In the genomic region with DNA sequence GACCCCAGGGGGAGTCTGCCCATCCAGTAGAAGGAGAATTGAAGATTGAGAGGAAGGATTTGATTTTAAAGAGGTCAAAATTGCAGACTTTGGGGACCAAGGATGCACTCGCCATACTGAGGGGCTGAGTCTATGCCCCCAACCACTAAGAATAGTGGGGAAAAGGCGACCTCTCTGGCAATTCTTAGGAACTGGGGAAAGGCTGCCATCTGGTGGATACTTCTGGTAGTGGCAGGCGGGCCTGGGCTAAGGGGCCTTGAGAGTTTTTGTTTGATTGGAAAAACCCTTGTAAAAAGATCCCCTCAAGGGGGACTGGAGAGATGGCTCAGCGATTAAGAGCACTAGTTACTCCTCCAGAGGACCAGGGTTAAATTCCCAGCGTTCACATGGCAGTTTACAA, we compare ENCODE assay signal across 9 mouse cellular contexts. TPM values are rescaled to one million over a fixed set of nuclear protein-coding genes. Genes with fewer than 3 reads are reported as not detected.
A peak's percentile ranks its signal among the peaks of the same experiment; 100 is the strongest.
DNase-seq lines count a peak whose midpoint lies in the region; ATAC-seq and TF ChIP-seq lines count a peak whose summit lies in the region.
"Had no signal": no experiment of that assay in that cellular context is flagged by ENCODE, and none has a peak within 500 bp of the region (broad histone marks: within the 10 kb centered on the region; RNA-seq: fewer than 3 reads in every experiment).

No protein-coding gene starts in this region.

- peaks cover 70% of the 10 kb centered on the region for H3K27me3 ChIP-seq in intestine, embryonic 14.5 days (replicated peaks; ENCODE audit: control insufficient read depth, insufficient read depth, low read length)
- peaks cover 74% of the 10 kb centered on the region for H3K27me3 ChIP-seq in intestine, embryonic 16.5 days (replicated peaks; ENCODE audit: control insufficient read depth, insufficient read depth, low read length)
- peaks cover 45% of the 10 kb centered on the region for H3K27me3 ChIP-seq in hindbrain, embryonic 16.5 days (replicated peaks; ENCODE audit: control insufficient read depth, insufficient read depth, low read length)
- H3K27me3 ChIP-seq in limb, embryonic 14.5 days (ENCODE audit: control insufficient read depth, insufficient read depth, low read length), result peaks cover 50% of the 10 kb centered on the region
- peaks cover 54% of the 10 kb centered on the region for H3K27me3 ChIP-seq in midbrain, postnatal 0 days (ENCODE audit: insufficient read depth, low read length)
- peaks cover 72% of the 10 kb centered on the region for H3K27me3 ChIP-seq in stomach, embryonic 16.5 days (ENCODE audit: control insufficient read depth, insufficient read depth, low read length)

- TF ChIP-seq CTCF in midbrain, postnatal 0 days (IDR thresholded peaks at IDR 0.05), result peak; percentile 95

- WGBS in intestine, embryonic 14.5 days, result under 1% methylated on average over 5 of the region's 5 CpGs
- WGBS in intestine, embryonic 16.5 days, result 1% methylated on average over 5 of the region's 5 CpGs
- WGBS in hindbrain, embryonic 16.5 days, result 2% methylated on average over 5 of the region's 5 CpGs
- 2% methylated on average over 5 of the region's 5 CpGs for WGBS in limb, embryonic 14.5 days
- 3% methylated on average over 5 of the region's 5 CpGs for WGBS in midbrain, postnatal 0 days
- 2% methylated on average over 5 of the region's 5 CpGs for WGBS in stomach, embryonic 16.5 days

- no peak overlapping the region for H3K4me3 ChIP-seq in intestine, embryonic 14.5 days (ENCODE audit: low read depth, low read length)
- no peak overlapping the region for H3K4me3 ChIP-seq in intestine, embryonic 16.5 days (ENCODE audit: low read length)
- peak overlapping the region; percentile 25 for H3K4me3 ChIP-seq in hindbrain, embryonic 16.5 days (ENCODE audit: low read length)
- H3K4me3 ChIP-seq in limb, embryonic 14.5 days (replicated peaks; ENCODE audit: low read length), result peak overlapping the region; percentile 33; the same call in 1 of the 2 replicates
- H3K4me3 ChIP-seq in midbrain, postnatal 0 days (ENCODE audit: low read depth, low read length), result peak overlapping the region; percentile 23; the same call in 1 of the 2 replicates
- no peak overlapping the region for H3K4me3 ChIP-seq in stomach, embryonic 16.5 days (replicated peaks; ENCODE audit: low read length)

- H3K4me1 ChIP-seq in intestine, embryonic 14.5 days (replicated peaks; ENCODE audit: control insufficient read depth, insufficient read depth, low read length), result peaks cover 33% of the 10 kb centered on the region
- H3K4me1 ChIP-seq in intestine, embryonic 16.5 days (ENCODE audit: control insufficient read depth, insufficient read depth, low read length), result peaks cover 35% of the 10 kb centered on the region
- peaks cover 29% of the 10 kb centered on the region for H3K4me1 ChIP-seq in hindbrain, embryonic 16.5 days (ENCODE audit: control insufficient read depth, insufficient read depth, low read depth, low read length)
- peaks cover 39% of the 10 kb centered on the region for H3K4me1 ChIP-seq in limb, embryonic 14.5 days (ENCODE audit: control insufficient read depth, insufficient read depth, low read length)
- H3K4me1 ChIP-seq in midbrain, postnatal 0 days (ENCODE audit: insufficient read depth, low read length), result 0 out of 2 replicates have a peak, but pooled peaks cover 4% of the 10 kb centered on the region
- peaks cover 25% of the 10 kb centered on the region for H3K4me1 ChIP-seq in stomach, embryonic 16.5 days (ENCODE audit: control insufficient read depth, insufficient read depth, low read length)

- no peak overlapping the region for H3K27ac ChIP-seq in intestine, embryonic 14.5 days (ENCODE audit: low read depth)
- no peak overlapping the region for H3K27ac ChIP-seq in intestine, embryonic 16.5 days (ENCODE audit: low read length)
- no peak overlapping the region for H3K27ac ChIP-seq in hindbrain, embryonic 16.5 days (ENCODE audit: low read depth, low read length)
- H3K27ac ChIP-seq in limb, embryonic 14.5 days (replicated peaks; ENCODE audit: low read depth, low read length), result no peak overlapping the region
- H3K27ac ChIP-seq in midbrain, postnatal 0 days (ENCODE audit: low read depth, low read length), result no peak overlapping the region
- no peak overlapping the region for H3K27ac ChIP-seq in stomach, embryonic 16.5 days (ENCODE audit: low read length)
- H3K27ac ChIP-seq: liver, embryonic 15.5 days had no signal

- peak overlapping the region; percentile 20; the same call in 1 of the 2 replicates for H3K4me2 ChIP-seq in intestine, embryonic 14.5 days (ENCODE audit: low read length)
- no peak overlapping the region for H3K4me2 ChIP-seq in intestine, embryonic 16.5 days (ENCODE audit: low read depth, low read length)
- peak overlapping the region; percentile 62 for H3K4me2 ChIP-seq in hindbrain, embryonic 16.5 days (ENCODE audit: low read length)
- H3K4me2 ChIP-seq in limb, embryonic 14.5 days (replicated peaks; ENCODE audit: low read depth, low read length, severe bottlenecking), result peak overlapping the region; percentile 62
- H3K4me2 ChIP-seq in midbrain, postnatal 0 days (ENCODE audit: low read depth, low read length, poor library complexity, severe bottlenecking), result peak overlapping the region; percentile 52
- H3K4me2 ChIP-seq in stomach, embryonic 16.5 days (ENCODE audit: low read depth, low read length), result peak overlapping the region; percentile 70; the same call in 1 of the 2 replicates

- no peak for TF ChIP-seq POLR2A in limb, embryonic 14.5 days (IDR thresholded peaks at IDR 0.05; ENCODE audit: borderline replicate concordance, extremely low read depth, insufficient read depth, insufficient read length)

- peak; percentile 94 for DNase-seq in intestine, embryonic 14.5 days (ENCODE audit: low spot score)
- DNase-seq in cerebellum, adult 8-10 months, result peak; percentile 80
- peak; percentile 77 for DNase-seq in forelimb bud, embryonic 11.5 days (ENCODE audit: low read depth, low spot score)
- peak; percentile 62 for DNase-seq in limb, embryonic 14.5 days (ENCODE audit: low spot score)
- peak; percentile 80 for DNase-seq in midbrain, postnatal 0 days (ENCODE audit: low spot score)

- no peaks in the 10 kb centered on the region for H3K36me3 ChIP-seq in intestine, embryonic 14.5 days (ENCODE audit: control insufficient read depth, insufficient read depth, low read length)
- H3K36me3 ChIP-seq in intestine, embryonic 16.5 days (ENCODE audit: control insufficient read depth, insufficient read depth, low read length), result no peaks in the 10 kb centered on the region
- H3K36me3 ChIP-seq in hindbrain, embryonic 16.5 days (ENCODE audit: control insufficient read depth, insufficient read depth, low read length), result no peaks in the 10 kb centered on the region
- no peaks in the 10 kb centered on the region for H3K36me3 ChIP-seq in limb, embryonic 14.5 days (ENCODE audit: control insufficient read depth, insufficient read depth, low read length)
- no peaks in the 10 kb centered on the region for H3K36me3 ChIP-seq in midbrain, postnatal 0 days (ENCODE audit: insufficient read depth, low read length)
- no peaks in the 10 kb centered on the region for H3K36me3 ChIP-seq in stomach, embryonic 16.5 days (ENCODE audit: control insufficient read depth, insufficient read depth, low read length)
- H3K36me3 ChIP-seq: liver, embryonic 15.5 days had no signal

- H3K9ac ChIP-seq in intestine, embryonic 14.5 days (ENCODE audit: low read length), result no peak overlapping the region
- H3K9ac ChIP-seq in intestine, embryonic 16.5 days (ENCODE audit: low read depth, low read length), result no peak overlapping the region
- peak overlapping the region; percentile 43 for H3K9ac ChIP-seq in hindbrain, embryonic 16.5 days (ENCODE audit: low read depth, low read length)
- 0 out of 2 replicates have a peak overlapping the region, but pooled peaks have one; percentile 12 for H3K9ac ChIP-seq in limb, embryonic 14.5 days (ENCODE audit: low read depth, low read length, severe bottlenecking)
- H3K9ac ChIP-seq in midbrain, postnatal 0 days (replicated peaks; ENCODE audit: low read length, poor library complexity, severe bottlenecking), result no peak overlapping the region
- H3K9ac ChIP-seq in stomach, embryonic 16.5 days (ENCODE audit: low read length), result no peak overlapping the region
- H3K9ac ChIP-seq: liver, embryonic 15.5 days had no signal

- H3K9me3 ChIP-seq in intestine, embryonic 14.5 days (ENCODE audit: control insufficient read depth, low read length), result no peaks in the 10 kb centered on the region
- H3K9me3 ChIP-seq in intestine, embryonic 16.5 days (ENCODE audit: control insufficient read depth, low read length), result no peaks in the 10 kb centered on the region
- no peaks in the 10 kb centered on the region for H3K9me3 ChIP-seq in hindbrain, embryonic 16.5 days (ENCODE audit: control insufficient read depth, low read length)
- H3K9me3 ChIP-seq in limb, embryonic 14.5 days (ENCODE audit: control insufficient read depth, low read length), result no peaks in the 10 kb centered on the region
- no peaks in the 10 kb centered on the region for H3K9me3 ChIP-seq in midbrain, postnatal 0 days (ENCODE audit: low read length)
- H3K9me3 ChIP-seq in stomach, embryonic 16.5 days (replicated peaks; ENCODE audit: control insufficient read depth, low read length), result no peaks in the 10 kb centered on the region
- H3K9me3 ChIP-seq: liver, embryonic 15.5 days had no signal

- no peak for ATAC-seq in intestine, embryonic 14.5 days (replicated peaks; ENCODE audit: low FRiP score, low TSS enrichment, low read depth)
- ATAC-seq in intestine, embryonic 16.5 days, result no peak
- no peak for ATAC-seq in hindbrain, embryonic 16.5 days
- no peak for ATAC-seq in limb, embryonic 14.5 days (ENCODE audit: low FRiP score, low read depth)
- ATAC-seq in midbrain, postnatal 0 days (ENCODE audit: low FRiP score), result no peak
- no peak for ATAC-seq in stomach, embryonic 16.5 days (ENCODE audit: insufficient read depth, low FRiP score)

RNA-seq across cellular contexts. Expression of a gene that starts 6.2 kb away (rescaled TPM):
- polyA plus RNA-seq in intestine, embryonic 14.5 days (2014; fragmentation: Nextera tagmentation; extraction: Ambion mirVana), result 0.69 and 1.8 TPM in 2 replicates
- polyA plus RNA-seq in intestine, embryonic 16.5 days (2015; fragmentation: Nextera tagmentation; extraction: Ambion mirVana), result 2.0 and 2.1 TPM in 2 replicates
- polyA plus RNA-seq in hindbrain, embryonic 16.5 days (2015; fragmentation: Nextera tagmentation; extraction: Ambion mirVana), result 4.0 and 5.5 TPM in 2 replicates
- polyA plus RNA-seq in limb, embryonic 14.5 days (2012; rRNA removed), result 20.5 and 22.9 TPM in 2 replicates
- polyA plus RNA-seq in limb, embryonic 14.5 days (2014; fragmentation: Nextera tagmentation; extraction: Ambion mirVana), result 31.1 and 33.1 TPM in 2 replicates
- total RNA-seq in midbrain, postnatal 0 days (2014; rRNA removed), result 0.94 and 2.2 TPM in 2 replicates
- 2.2 and 2.3 TPM in 2 replicates for polyA plus RNA-seq in midbrain, postnatal 0 days (2015; fragmentation: Nextera tagmentation; extraction: Ambion mirVana)
- 22.9 and 41.4 TPM in 2 replicates for polyA plus RNA-seq in stomach, embryonic 16.5 days (2015; fragmentation: Nextera tagmentation; extraction: Ambion mirVana)

RNA-seq across cellular contexts. Expression of a gene that starts 34.0 kb away (rescaled TPM):
- polyA plus RNA-seq in intestine, embryonic 14.5 days (2014; fragmentation: Nextera tagmentation; extraction: Ambion mirVana), result 23.4 and 24.5 TPM in 2 replicates
- polyA plus RNA-seq in intestine, embryonic 16.5 days (2015; fragmentation: Nextera tagmentation; extraction: Ambion mirVana), result 16.5 and 18.2 TPM in 2 replicates
- polyA plus RNA-seq in hindbrain, embryonic 16.5 days (2015; fragmentation: Nextera tagmentation; extraction: Ambion mirVana), result 76.8 and 85.4 TPM in 2 replicates
- polyA plus RNA-seq in limb, embryonic 14.5 days (2012; rRNA removed), result 44.9 and 48.0 TPM in 2 replicates
- 30.5 and 32.5 TPM in 2 replicates for polyA plus RNA-seq in limb, embryonic 14.5 days (2014; fragmentation: Nextera tagmentation; extraction: Ambion mirVana)
- 72.2 and 85.8 TPM in 2 replicates for total RNA-seq in midbrain, postnatal 0 days (2014; rRNA removed)
- 101 and 102 TPM in 2 replicates for polyA plus RNA-seq in midbrain, postnatal 0 days (2015; fragmentation: Nextera tagmentation; extraction: Ambion mirVana)
- 28.3 and 29.8 TPM in 2 replicates for polyA plus RNA-seq in stomach, embryonic 16.5 days (2015; fragmentation: Nextera tagmentation; extraction: Ambion mirVana)

RNA-seq across cellular contexts. Expression of a gene that starts 35.8 kb away (rescaled TPM):
- 0.42 and 0.55 TPM in 2 replicates for polyA plus RNA-seq in intestine, embryonic 14.5 days (2014; fragmentation: Nextera tagmentation; extraction: Ambion mirVana)
- polyA plus RNA-seq in intestine, embryonic 16.5 days (2015; fragmentation: Nextera tagmentation; extraction: Ambion mirVana), result 0.43 and 0.49 TPM in 2 replicates
- polyA plus RNA-seq in hindbrain, embryonic 16.5 days (2015; fragmentation: Nextera tagmentation; extraction: Ambion mirVana), result 3.0 and 3.2 TPM in 2 replicates
- 0.85 and 0.99 TPM in 2 replicates for polyA plus RNA-seq in limb, embryonic 14.5 days (2012; rRNA removed)
- 0.26 and 0.47 TPM in 2 replicates for polyA plus RNA-seq in limb, embryonic 14.5 days (2014; fragmentation: Nextera tagmentation; extraction: Ambion mirVana)
- total RNA-seq in midbrain, postnatal 0 days (2014; rRNA removed), result 5.9 and 7.2 TPM in 2 replicates
- polyA plus RNA-seq in midbrain, postnatal 0 days (2015; fragmentation: Nextera tagmentation; extraction: Ambion mirVana), result 2.9 and 3.4 TPM in 2 replicates
- 0.21 and 0.48 TPM in 2 replicates for polyA plus RNA-seq in stomach, embryonic 16.5 days (2015; fragmentation: Nextera tagmentation; extraction: Ambion mirVana)
- polyA plus RNA-seq: liver, embryonic 15.5 days had no signal

Comparison
In these comparisons a context has a peak if more than half of its experiments do, and no peak if none do; other contexts are left out.
1. H3K4me3 ChIP-seq: peak in hindbrain, embryonic 16.5 days (single experiment), limb, embryonic 14.5 days (single experiment) and midbrain, postnatal 0 days (single experiment); none in intestine, embryonic 14.5 days (single experiment), intestine, embryonic 16.5 days (single experiment) and stomach, embryonic 16.5 days (single experiment).
2. H3K9ac ChIP-seq: peak in hindbrain, embryonic 16.5 days (single experiment) and limb, embryonic 14.5 days (single experiment); none in intestine, embryonic 14.5 days (single experiment), intestine, embryonic 16.5 days (single experiment), midbrain, postnatal 0 days (single experiment) and stomach, embryonic 16.5 days (single experiment).
3. Peak in every context shown above with its lines, with median percentiles within 50 percentile points of each other: DNase-seq.